Mouse (Mus musculus) left cerebral cortex, adult 8-10 months (tissue): ENCODE results near the gene Bpi. TPM values are rescaled to one million over a fixed set of nuclear protein-coding genes. Genes with fewer than 3 reads are reported as not detected.

ENCODE experiments used
- DNase-seq, 2 experiments: peaks; one replicate each; pipeline ENCODE4 v3.0.0; 2022; ENCODE audit warnings: low spot score in 2 of 2
- total RNA-seq, 4 experiments: library from RNA; stranded (reverse); gene quantifications; 2 replicates each; pipeline ENCODE4 v1.2.4; 2022

Bpi gene
- total RNA-seq, 4 experiments from 2014 or later = not detected

DNA sequence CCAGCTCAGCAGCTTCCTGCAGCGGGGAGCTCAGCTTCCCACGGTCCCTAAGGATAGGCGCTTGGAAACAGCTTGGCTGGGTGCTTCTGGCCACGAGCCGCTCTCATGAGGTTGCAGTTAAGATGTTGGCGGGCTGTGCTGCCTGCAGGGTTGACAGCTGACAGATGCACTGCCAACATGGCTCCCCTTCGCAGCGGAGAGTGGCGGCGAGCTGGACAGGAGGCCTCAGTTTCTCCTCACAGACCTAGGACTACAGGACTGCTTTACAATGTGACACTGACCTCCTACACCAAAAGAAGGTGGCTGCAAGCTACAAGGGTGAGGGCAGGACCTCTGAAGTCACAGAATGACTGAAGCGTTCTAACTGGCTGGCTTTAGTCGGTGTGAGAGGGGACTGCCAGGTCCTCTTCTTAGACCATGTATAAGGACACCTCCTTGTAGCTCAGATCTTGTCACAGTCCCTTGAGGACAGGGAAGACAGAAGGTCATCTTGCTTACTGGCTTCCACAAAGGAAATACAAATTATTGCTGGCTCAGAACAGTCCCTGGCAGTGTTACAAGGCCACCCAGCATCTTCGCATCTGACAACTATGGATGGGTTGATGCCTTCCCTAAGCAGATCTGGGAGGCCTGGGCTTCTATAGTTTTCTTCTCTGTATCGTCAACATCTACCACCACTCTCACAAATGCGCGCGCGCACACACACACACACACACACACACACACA lies 15.6 kb upstream of the Bpi start:
- peak in 1 of 2 experiments; percentile 72 for DNase-seq

- DNase-seq = peak; percentile 13 to 63
These were observed 14.6 kb upstream of the Bpi start for GRCm38 (mm10) chr2:158243129-158243870.

DNA sequence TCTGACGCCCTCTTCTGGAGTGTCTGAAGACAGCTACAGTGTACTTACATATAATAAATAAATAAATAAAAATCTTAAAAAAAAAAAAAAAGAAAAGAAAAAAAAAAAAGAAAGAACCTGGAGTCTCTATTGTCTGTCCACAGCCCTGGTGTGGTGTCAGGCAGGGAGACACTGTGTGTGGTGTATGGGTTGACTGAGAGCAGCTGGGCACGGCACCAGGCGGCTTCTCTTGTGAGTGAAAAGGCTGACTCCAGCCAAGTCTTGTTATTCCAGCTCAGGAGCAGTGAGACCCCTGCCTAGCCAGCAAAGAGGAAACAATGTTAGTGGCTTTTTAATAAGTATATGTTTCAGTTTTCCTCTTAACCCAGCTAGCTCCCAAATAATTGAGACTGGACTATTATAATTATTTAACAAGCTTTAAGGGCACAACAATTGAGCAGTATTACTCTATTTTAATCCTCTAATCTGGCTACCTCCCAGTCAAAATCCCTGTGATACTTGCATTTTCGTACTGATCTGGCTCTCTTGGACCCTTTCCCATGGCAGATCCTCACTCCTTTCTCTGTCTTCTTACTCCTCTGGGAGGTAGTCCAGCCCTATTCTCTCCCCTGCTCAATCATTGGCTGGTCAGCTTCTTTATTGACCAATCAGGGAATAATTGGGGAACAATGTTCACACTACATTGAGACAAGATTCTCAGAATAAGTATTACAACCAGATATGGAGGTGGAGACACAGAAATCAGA lies 12.6 kb upstream of the Bpi start:
- no peak for DNase-seq

DNA sequence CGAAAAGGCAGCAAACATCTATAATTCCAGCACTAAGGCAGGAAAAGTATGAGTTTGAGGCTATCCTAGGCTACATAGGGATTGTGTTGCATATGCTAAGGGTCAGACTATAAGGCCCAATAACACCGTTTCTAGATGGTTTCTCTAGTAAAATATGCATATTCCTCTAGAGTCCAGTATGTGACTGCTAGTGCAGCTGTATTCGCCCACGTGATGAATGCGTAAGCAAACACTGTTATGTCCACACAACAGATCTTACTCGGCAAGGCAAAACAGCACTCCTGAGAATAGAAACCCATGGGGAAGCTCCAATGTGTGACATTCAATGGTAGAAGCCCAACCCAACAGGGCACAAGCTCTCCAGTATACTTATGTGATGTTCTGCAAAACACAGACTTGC lies 10.0 kb upstream of the Bpi start:
- DNase-seq = no peak

GRCm38 (mm10) chr2:158248318-158248717 lies 9.6 kb upstream of the Bpi start:
- DNase-seq = no peak

DNA sequence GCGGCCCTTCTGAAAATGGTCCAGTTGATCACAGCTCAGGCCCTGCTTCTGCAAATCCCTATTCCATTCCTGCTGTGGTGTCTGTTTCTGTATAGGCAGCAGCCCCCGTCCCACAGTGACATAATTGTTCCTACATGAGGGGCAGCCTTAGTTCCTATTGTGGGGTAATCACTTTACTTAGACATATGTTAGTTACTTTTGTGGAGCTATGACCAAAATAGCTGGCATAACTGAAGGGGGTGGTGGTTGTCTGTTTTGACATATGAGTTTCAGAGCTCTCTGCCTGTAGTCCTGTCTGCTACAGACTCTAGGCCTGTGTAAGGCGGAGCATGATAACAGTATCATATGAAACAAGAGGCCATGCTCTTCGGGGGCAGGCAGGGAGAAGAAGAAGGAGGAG lies 7.3 kb upstream of the Bpi start:
- DNase-seq = no peak

- no peak for DNase-seq
These were observed 4.1 kb upstream of the Bpi start for GRCm38 (mm10) chr2:158253806-158254205.

DNA sequence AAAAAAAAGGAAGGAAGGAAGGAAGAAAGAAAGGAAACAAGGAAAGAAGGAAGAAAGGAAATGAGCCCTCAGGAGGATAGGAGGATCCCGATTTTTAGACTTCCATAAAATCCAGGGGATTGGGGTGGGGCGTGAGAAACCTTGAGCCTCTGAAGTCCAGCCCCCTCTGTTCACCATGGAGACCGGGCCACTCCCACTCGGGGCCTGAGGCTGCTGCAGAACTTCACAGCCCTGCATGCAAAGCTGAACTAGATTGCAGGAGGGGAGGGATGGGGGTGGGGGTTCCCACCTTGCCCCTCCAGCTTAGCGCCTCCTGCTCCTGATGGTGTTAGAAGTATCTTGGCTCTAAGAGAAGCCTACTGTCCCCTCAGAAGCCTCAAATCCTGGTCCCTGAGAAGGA lies 1.0 kb upstream of the Bpi start:
- DNase-seq = no peak

- peak in 1 of 2 experiments; percentile 44 for DNase-seq
These were observed 887 bp downstream of the Bpi start for GRCm38 (mm10) chr2:158258781-158259180.

- no peak for DNase-seq
These were observed 1.6 kb downstream of the Bpi start for GRCm38 (mm10) chr2:158259498-158259897.

- DNase-seq = peak in 1 of 2 experiments; percentile 46
These were observed 7.0 kb downstream of the Bpi start for GRCm38 (mm10) chr2:158264877-158265276.

- no peak for DNase-seq
These were observed 12.1 kb downstream of the Bpi start for GRCm38 (mm10) chr2:158270017-158270416.

DNA sequence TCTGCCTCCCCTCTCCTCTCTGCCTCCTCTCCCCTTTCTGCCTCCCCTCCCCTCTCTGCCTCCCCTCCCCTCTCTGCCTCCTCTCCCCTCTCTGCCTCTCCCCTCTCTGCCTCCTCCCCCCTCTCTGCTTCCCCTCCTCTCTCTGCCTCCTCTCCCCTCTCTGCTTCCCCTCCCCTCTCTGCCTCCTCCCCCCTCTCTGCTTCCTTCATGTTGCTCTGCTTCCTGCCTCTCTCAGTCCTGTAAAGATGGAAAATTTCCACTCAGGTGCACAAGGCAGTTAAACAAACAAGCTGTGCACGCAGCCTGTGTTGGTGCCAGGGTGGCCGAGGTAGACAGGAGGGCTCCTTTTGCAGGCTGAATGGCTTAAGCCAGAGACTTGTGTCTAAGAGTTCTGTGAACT lies 15.8 kb downstream of the Bpi start:
- DNase-seq = no peak

DNA sequence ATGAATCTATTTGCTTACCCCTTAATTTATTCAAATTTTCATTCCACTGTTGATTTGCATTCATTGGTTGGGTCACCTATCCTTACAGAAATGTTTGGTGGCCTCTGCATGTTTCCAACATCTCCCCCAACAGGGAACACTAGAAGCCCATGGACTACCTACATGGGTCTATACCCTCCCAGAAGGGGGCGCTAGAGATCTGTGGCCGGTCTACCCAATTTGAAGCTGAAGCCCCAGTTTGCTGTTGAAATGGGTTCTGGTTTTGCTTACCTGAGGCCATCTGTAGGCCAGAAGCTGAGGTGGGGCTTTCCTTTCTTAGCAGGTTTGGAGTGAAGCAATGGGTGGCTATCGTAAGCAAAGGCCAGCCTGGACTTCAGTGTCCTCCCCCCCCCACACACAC lies 17.5 kb downstream of the Bpi start:
- DNase-seq = no peak

GRCm38 (mm10) chr2:158275811-158276210 lies 17.9 kb downstream of the Bpi start:
- DNase-seq = no peak

GRCm38 (mm10) chr2:158276451-158276850 lies 18.6 kb downstream of the Bpi start:
- no peak for DNase-seq

- DNase-seq = no peak
These were observed 19.0 kb downstream of the Bpi start for GRCm38 (mm10) chr2:158276878-158277277.

GRCm38 (mm10) chr2:158279656-158280055 lies 21.8 kb downstream of the Bpi start:
- no peak for DNase-seq

DNA sequence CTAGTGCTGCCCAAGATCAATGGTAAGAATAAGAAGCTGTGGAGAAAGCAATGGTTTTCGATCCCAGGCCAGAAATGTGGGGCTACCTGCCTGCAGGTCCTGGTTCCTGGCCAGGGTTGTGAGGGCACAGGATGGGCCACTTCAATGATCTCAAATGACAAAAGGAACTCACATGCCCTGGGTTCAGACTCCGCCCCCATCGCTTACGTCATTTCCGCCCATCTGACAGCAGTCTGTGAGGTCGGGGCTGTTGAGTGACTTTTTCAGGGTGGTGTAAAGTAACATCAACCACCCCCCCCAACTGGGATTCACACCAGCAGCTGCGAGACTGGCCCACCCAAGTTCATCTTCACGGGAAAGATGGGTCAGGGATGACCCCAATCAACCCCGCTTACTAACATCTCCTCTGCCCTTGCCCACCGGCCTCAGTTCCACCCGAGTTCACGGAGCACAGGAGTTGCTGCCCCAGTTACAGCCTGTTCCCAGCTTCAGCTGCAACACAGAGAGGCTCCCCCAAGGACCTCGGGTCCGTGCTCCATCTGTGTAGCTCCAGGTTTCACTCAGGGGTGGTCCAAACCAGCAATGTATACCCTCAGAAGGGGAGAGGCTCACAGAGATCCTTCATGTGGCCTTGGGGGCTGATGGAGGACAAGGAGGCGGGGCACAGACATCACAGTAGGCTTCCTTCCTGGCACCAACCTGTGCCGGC lies 23.8 kb downstream of the Bpi start:
- no peak for DNase-seq

DNA sequence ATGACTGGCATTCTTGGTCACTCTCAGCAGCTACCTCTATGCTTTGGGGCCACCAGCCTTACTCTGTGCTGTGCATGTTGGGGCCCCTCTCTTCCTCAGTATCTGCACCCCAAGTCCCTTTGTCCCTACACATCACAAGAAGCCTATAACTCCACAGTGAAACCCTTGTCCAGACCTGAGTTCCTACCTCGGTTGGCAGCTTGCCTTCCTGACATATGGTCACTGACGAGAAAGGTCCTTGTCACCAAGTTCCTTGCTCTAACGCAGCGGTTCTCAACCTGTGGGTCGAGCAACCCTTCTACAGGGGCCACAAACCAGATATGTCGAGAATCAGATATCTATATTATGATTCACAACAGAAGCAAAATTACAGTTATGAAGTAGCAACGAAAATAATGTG lies 25.2 kb downstream of the Bpi start:
- DNase-seq = no peak

DNA sequence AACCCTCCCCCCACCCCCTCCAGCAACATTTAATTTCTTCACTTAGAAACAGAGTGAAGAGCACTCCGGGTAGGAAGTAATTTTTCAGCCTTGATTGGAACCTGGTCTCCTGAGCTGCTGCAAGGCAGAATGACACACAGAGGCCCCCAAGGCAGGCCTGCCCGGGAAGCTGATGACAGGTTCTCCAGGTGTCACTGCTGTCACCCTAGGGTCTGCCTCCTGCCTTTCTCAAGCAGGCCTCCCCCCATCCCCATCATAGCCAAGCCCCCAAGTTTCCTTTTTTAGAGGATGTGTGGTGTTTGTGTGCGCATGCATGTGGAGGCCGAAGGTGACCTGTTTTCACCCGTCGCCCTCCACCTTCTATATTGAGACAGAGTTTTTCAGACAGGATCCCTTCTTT lies 25.9 kb downstream of the Bpi start:
- DNase-seq = no peak

DNA sequence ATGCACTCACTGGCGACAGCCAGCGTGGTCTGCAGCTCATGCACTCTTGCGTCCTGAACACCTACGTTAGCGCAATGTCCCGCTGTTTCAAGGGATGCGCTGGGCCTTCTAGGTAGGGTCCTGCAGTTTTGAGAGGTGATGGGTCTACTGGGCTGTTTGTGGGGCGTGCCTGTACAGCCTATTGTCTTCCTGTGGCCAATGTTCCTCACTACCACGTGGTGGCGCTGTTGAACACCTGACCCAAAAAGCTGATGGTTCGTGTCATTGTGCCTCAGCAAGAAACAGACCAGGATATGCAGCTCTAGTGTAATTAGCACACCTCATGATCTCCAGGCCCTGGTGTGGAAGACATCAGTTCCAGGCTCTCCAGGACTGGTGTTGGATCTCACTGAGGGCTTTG lies 26.7 kb downstream of the Bpi start:
- peak in 1 of 2 experiments; percentile 23 for DNase-seq
